Mouse (Mus musculus) erythroblast, embryonic 14.5 days (primary cell): ENCODE measurements around the gene Zbtb22. TPM values are rescaled to one million over a fixed set of nuclear protein-coding genes. Genes with fewer than 3 reads are reported as not detected.

ENCODE experiments used
- H3K27me3 ChIP-seq: 2 replicates; pipeline ENCODE4 v1.6.1; 2012; ENCODE audit warnings: inconsistent platforms; ENCODE audit not compliant: control insufficient read depth
- H3K36me3 ChIP-seq: 2 replicates; pipeline ENCODE4 v1.6.1; 2012; ENCODE audit warnings: mild to moderate bottlenecking, inconsistent platforms; ENCODE audit not compliant: control insufficient read depth
- H3K4me1 ChIP-seq: 2 replicates; pipeline ENCODE4 v1.6.1; 2012; ENCODE audit warnings: inconsistent platforms; ENCODE audit not compliant: control insufficient read depth
- H3K4me3 ChIP-seq: replicated peaks from 2 replicates; pipeline ENCODE3; 2012; ENCODE audit warnings: moderate library complexity, mild to moderate bottlenecking, inconsistent platforms
- H3K9me3 ChIP-seq: 2 replicates; pipeline ENCODE4 v1.6.1; 2012; ENCODE audit warnings: low read length, inconsistent platforms, mixed read lengths; ENCODE audit not compliant: control insufficient read depth
- GATA1 ChIP-seq: IDR thresholded peaks from 2 replicates; pipeline ENCODE4 v1.6.1; 2012; ENCODE audit warnings: low read length, inconsistent platforms, mixed read lengths
- TAL1 ChIP-seq: IDR thresholded peaks from 3 replicates; pipeline ENCODE4 v1.6.1; 2012; ENCODE audit warnings: low read length, inconsistent platforms, mixed read lengths
- polyA plus RNA-seq: library from polyadenylated mRNA; stranded (reverse); fragments of >175 nt; gene quantifications from 2 replicates; pipeline ENCODE4 v1.2.3, GENCODE M21; 2012

Zbtb22 gene
- polyA plus RNA-seq, 1 experiment, result 5.6 TPM

DNA sequence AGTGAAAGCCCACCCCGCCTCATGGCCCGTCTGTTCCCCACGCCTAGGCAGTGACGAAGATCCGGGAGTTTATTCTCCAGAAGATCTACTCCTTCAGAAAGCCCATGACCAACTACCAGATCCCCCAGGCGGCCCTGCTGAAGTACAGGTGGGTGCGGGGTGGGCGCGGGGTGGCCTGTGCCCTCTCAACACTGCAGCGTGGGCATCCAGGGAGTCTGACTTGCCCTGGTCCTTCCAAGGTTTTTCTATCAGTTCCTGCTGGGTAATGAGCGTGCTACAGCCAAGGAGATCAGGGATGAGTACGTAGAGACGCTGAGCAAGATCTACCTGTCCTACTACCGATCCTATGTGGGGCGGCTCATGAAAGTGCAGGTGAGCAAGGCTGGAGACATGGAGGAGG lies 44.2 kb downstream of the Zbtb22 start:
- TF ChIP-seq GATA1, result no peak
- TF ChIP-seq TAL1, result no peak
- Histone ChIP-seq H3K9me3 (no peaks in the 10 kb centered on the region), H3K36me3 (peaks cover 62% of the 10 kb centered on the region), H3K27me3 (no peaks in the 10 kb centered on the region), H3K4me3 (no peak overlapping the region), H3K4me1 (peaks cover 23% of the 10 kb centered on the region)

DNA sequence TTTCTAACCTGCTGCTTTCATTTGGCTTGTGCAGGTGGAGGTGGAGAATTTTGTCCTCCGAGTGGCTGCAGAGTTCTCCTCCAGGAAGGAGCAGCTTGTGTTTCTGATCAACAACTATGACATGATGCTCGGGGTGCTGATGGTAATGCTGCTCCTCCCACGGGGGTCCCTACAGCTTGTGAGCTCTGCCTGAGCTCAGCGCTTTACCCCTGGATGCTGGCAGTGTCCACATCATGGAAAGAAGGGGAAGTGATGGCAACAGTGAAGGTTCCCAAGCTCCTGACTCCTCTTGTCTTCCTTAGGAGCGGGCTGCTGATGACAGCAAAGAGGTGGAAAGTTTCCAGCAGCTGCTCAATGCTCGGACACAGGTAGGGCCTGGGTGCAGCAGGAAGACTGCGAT lies 47.2 kb downstream of the Zbtb22 start:
- H3K36me3 ChIP-seq, result peaks cover 70% of the 10 kb centered on the region
- peaks cover 9% of the 10 kb centered on the region for H3K4me1 ChIP-seq
- no peak overlapping the region for H3K4me3 ChIP-seq
- no peaks in the 10 kb centered on the region for H3K27me3 ChIP-seq
- no peak for TF ChIP-seq GATA1
- TF ChIP-seq TAL1, result no peak
- no peaks in the 10 kb centered on the region for H3K9me3 ChIP-seq

DNA sequence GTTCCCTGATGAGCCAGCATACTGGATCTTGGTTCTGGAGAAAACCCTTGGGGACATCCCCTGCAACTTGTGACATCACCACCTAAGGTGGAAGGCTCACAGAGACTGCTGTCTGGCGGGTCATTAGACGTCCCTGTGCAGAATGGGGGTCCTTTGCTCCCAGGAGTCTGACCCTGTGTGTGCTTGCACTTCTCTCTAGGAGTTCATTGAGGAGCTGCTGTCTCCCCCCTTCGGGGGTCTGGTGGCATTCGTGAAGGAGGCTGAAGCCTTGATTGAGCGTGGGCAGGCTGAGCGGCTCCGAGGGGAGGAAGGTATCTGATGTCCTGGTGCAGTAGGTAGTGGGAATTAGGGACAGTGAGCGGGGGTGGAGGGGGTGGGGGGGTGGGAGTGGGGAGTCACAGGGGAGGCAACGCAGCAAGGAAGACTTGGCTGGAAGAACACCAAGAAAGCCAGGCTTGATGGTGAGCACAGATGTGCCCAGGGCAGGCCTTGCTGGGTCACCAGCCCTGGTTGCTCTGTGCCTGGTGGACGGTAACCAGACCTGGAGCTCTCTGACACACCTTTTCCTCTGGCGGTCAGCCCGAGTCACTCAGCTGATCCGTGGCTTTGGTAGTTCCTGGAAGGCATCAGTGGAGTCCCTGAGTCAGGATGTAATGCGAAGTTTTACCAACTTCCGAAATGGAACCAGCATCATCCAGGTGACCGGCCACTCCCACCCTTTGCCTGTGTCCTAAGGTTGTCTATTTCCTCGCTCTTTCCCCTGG lies 49.6 kb downstream of the Zbtb22 start:
- Histone ChIP-seq H3K36me3 (peaks cover 46% of the 10 kb centered on the region), H3K9me3 (peaks cover 2% of the 10 kb centered on the region; the same call in 1 of the 2 replicates), H3K4me3 (no peak overlapping the region), H3K4me1 (peaks cover 3% of the 10 kb centered on the region; the same call in 1 of the 2 replicates), H3K27me3 (no peaks in the 10 kb centered on the region; the same call in 1 of the 2 replicates)
- TF ChIP-seq GATA1, result no peak
- TF ChIP-seq TAL1, result no peak

DNA sequence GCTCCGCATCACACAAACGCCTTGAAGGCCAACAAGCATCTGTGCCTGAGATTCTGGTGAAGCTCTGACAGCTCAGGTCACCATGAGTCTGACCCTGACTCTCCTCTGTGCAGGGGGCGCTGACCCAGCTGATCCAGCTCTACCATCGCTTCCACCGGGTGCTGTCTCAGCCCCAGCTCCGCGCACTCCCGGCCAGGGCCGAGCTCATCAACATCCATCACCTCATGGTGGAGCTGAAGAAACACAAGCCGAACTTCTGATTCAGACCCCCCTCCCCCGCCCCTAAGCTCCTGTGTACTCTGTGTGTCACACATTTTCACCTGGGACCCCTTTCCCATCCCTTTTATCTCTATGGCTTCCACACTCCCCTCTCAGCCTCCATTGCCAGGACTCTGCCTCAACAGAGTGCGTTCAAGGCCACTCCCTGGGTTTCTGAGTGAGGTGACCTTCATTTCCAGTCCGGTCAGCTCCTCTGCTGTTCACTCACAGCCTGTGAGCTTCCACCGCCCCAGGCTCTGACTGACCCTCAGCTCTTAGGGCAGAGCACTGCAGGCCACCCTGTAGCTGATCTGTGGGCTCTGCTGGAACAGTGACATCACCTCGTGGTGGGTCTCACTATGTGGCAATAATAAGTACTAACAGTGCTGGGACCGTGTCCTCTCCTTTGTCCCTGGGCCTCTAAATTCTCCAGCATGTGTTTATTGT lies 50.3 kb downstream of the Zbtb22 start:
- no peaks in the 10 kb centered on the region; the same call in 1 of the 2 replicates for H3K27me3 ChIP-seq
- H3K4me1 ChIP-seq, result peaks cover 3% of the 10 kb centered on the region; the same call in 1 of the 2 replicates
- H3K9me3 ChIP-seq, result peaks cover 3% of the 10 kb centered on the region; the same call in 1 of the 2 replicates
- H3K4me3 ChIP-seq, result no peak overlapping the region
- H3K36me3 ChIP-seq, result peaks cover 40% of the 10 kb centered on the region
- no peak for TF ChIP-seq TAL1
- TF ChIP-seq GATA1, result no peak

DNA sequence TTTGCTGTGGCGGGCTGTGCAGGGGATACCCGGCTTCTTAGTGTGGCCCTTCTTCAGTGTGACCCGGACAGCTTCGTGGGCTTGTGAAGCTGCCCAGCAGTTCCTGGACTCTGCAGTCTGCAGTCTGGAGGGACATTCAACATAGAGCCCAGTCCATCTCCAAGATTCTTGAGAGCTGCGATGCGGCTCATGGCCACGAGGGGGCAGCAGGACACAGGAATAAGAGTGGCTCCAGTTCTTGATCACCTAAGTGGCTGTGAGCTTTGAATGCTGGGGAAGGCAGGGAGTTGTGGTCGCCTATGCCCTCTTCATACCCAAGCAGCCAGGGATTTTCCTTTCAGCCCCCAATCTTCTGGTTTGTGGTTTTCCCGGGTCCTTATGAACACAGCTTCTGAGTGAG lies 52.8 kb downstream of the Zbtb22 start:
- Histone ChIP-seq H3K4me1 (peaks cover 4% of the 10 kb centered on the region), H3K27me3 (no peaks in the 10 kb centered on the region; the same call in 1 of the 2 replicates), H3K36me3 (peaks cover 21% of the 10 kb centered on the region), H3K4me3 (no peak overlapping the region), H3K9me3 (peaks cover 4% of the 10 kb centered on the region; the same call in 1 of the 2 replicates)
- TF ChIP-seq TAL1, result no peak
- TF ChIP-seq GATA1, result no peak

Other genes with a start within 250 kb of the Zbtb22 start
- gene Hnrnpm, start 229.0 kb upstream of the Zbtb22 start, polyA plus RNA-seq, result 33.0 and 43.0 TPM in 2 replicates
- 80.5 and 112 TPM in 2 replicates for gene March2, start 197.2 kb upstream of the Zbtb22 start, polyA plus RNA-seq
- gene Rab11b, start 155.4 kb upstream of the Zbtb22 start, polyA plus RNA-seq, result 26.5 and 41.4 TPM in 2 replicates
- gene Angptl4, start 134.1 kb upstream of the Zbtb22 start, polyA plus RNA-seq, result 0.07 TPM in 1 of 2 replicates, not detected in the other
- 0.03 TPM in 2 replicates for gene Kank3, start 105.4 kb upstream of the Zbtb22 start, polyA plus RNA-seq
- gene Rps28, start 91.3 kb upstream of the Zbtb22 start, polyA plus RNA-seq, result 366 and 664 TPM in 2 replicates
- 125 and 152 TPM in 2 replicates for gene Ndufa7, start 91.3 kb upstream of the Zbtb22 start, polyA plus RNA-seq
- 0.26 and 0.86 TPM in 2 replicates for gene Cd320, start 72.8 kb upstream of the Zbtb22 start, polyA plus RNA-seq
- not detected in 2 replicates for gene Gm7029, start 42.1 kb upstream of the Zbtb22 start, polyA plus RNA-seq
- 24.3 and 25.8 TPM in 2 replicates for gene Kifc1, start 25.2 kb upstream of the Zbtb22 start, polyA plus RNA-seq
- gene Platr17, start 10.8 kb upstream of the Zbtb22 start, polyA plus RNA-seq, result 0.08 TPM in 1 of 2 replicates, not detected in the other
- gene Daxx, start 6.5 kb upstream of the Zbtb22 start, polyA plus RNA-seq, result 1.4 TPM in 2 replicates
- 14.7 and 21.8 TPM in 2 replicates for gene Tapbp, start within 50 bp of the Zbtb22 start, polyA plus RNA-seq
- gene Rgl2, start 13.6 kb downstream of the Zbtb22 start, polyA plus RNA-seq, result 3.1 and 3.5 TPM in 2 replicates
- 48.7 and 66.5 TPM in 2 replicates for gene Pfdn6, start 24.4 kb downstream of the Zbtb22 start, polyA plus RNA-seq
- gene Wdr46, start 24.8 kb downstream of the Zbtb22 start, polyA plus RNA-seq, result 6.0 and 6.7 TPM in 2 replicates
- 0.21 and 0.45 TPM in 2 replicates for gene B3galt4, start 35.6 kb downstream of the Zbtb22 start, polyA plus RNA-seq
- gene Vps52, start 39.9 kb downstream of the Zbtb22 start, polyA plus RNA-seq, result 10.1 and 11.6 TPM in 2 replicates
- gene Rps18, start 40.1 kb downstream of the Zbtb22 start, polyA plus RNA-seq, result 11.8 and 13.8 TPM in 2 replicates
- 0.91 and 0.94 TPM in 2 replicates for gene H2-K1, start 84.4 kb downstream of the Zbtb22 start, polyA plus RNA-seq
- 1.8 and 2.5 TPM in 2 replicates for gene Ring1, start 108.8 kb downstream of the Zbtb22 start, polyA plus RNA-seq
- 1.4 TPM in 2 replicates for gene H2-Ke6, start 112.2 kb downstream of the Zbtb22 start, polyA plus RNA-seq
- gene Slc39a7, start 115.8 kb downstream of the Zbtb22 start, polyA plus RNA-seq, result 3.5 TPM in 2 replicates
- 10.1 and 11.3 TPM in 2 replicates for gene Rxrb, start 115.9 kb downstream of the Zbtb22 start, polyA plus RNA-seq
- gene Col11a2, start 123.5 kb downstream of the Zbtb22 start, polyA plus RNA-seq, result 0.45 and 0.56 TPM in 2 replicates
- 0.04 and 0.14 TPM in 2 replicates for gene H2-Oa, start 176.4 kb downstream of the Zbtb22 start, polyA plus RNA-seq
- gene H2-DMa, start 203.6 kb downstream of the Zbtb22 start, polyA plus RNA-seq, result 0.46 and 1.0 TPM in 2 replicates
- gene Brd2, start 206.7 kb downstream of the Zbtb22 start, polyA plus RNA-seq, result 28.3 and 30.4 TPM in 2 replicates
- gene H2-DMb2, start 227.4 kb downstream of the Zbtb22 start, polyA plus RNA-seq, result not detected in 2 replicates
- gene H2-DMb1, start 237.2 kb downstream of the Zbtb22 start, polyA plus RNA-seq, result not detected in 2 replicates